Mouse (Mus musculus): ENCODE results near the gene Hemk1.

DNA sequence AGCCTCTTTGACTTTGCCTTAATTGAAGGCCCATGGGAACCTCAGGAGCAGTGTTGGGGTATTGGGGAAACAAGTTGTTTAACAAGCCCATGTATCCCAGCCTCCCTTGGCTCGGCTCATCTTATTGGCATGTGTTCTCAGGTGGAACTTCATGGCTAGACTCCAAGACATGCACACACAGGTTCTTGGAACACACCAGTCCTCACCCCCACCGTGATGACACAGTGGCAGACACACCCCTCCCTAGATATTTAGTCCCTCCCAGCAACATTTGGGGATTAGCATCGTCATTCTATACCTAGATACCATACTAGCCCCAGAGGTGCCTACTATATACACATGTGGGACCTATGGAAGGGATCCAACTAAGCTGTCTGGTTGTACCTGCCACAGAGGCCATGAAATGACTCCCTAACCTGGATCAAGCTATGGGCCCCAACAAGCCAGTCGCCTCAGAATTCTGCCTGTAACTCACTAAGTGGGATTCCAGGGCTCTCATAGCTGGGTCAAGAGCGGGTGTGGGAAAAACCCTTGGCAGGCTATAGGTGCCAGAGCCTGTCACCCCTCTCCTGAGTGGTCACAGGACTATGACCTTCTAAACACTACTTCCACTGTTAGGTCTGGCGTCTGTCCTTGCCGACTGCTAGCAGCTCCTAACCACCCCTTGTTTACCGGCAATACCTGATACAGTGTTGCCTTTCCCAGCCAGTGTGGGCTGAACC is 39.9 kb downstream of the Hemk1 start:
- TF ChIP-seq CHD2 (IDR thresholded peaks at IDR 0.05; ENCODE audit: low read depth, low read length) (no peak), ZC3H11A (IDR thresholded peaks at IDR 0.05; ENCODE audit: borderline replicate concordance, low read depth, low read length) (no peak), ZNF384 (IDR thresholded peaks at IDR 0.05; ENCODE audit: low read depth, low read length) (no peak)

All from ES-E14 (cell line).